Mouse (Mus musculus): ENCODE data around the gene Dusp11.
"Not testable (repeated sequence)": the region's sequence is repeated elsewhere in the genome, so short reads cannot be mapped to it uniquely, and the experiment has no call there.

The Dusp11 gene

GRCm38 (mm10) chr6:85895061-85895648 lies 66.3 kb downstream of the Dusp11 start:
- DNase-seq (ENCODE audit: low spot score in 2 of 2): not testable (repeated sequence)

Measured in right cerebral cortex, postnatal 36 days (tissue).